In genomic region chrX:8096787-8097242, GRCm38 (mm10) we compare ENCODE assay signal across 8 mouse cellular contexts. TPM values are rescaled to one million over a fixed set of nuclear protein-coding genes. Genes with fewer than 3 reads are reported as not detected.
DNase-seq lines count a peak whose midpoint lies in the region; ATAC-seq and TF ChIP-seq lines count a peak whose summit lies in the region.

No protein-coding gene starts in this region.

- H3K27me3 ChIP-seq in forebrain, embryonic 15.5 days: no peaks in the 10 kb centered on the region

- in situ Hi-C loops in ES-E14 (cut with MboI; ENCODE audit: low sequenced_read_pairs in 2 of 2, unreplicated experiment in 2 of 2): no loop called here

- no peaks in the 10 kb centered on the region for H3K36me3 ChIP-seq in ES-E14 (ENCODE audit: control insufficient read depth, insufficient read depth, low read length, poor library complexity, severe bottlenecking)
- no peaks in the 10 kb centered on the region for H3K36me3 ChIP-seq in forebrain, embryonic 15.5 days

- ATAC-seq in forebrain, embryonic 15.5 days (replicated peaks): peak; percentile 92
- ATAC-seq in neutrophil, adult 5-6 weeks (ENCODE audit: extremely low read depth, insufficient number of reproducible peaks, low FRiP score, poor library complexity, severe bottlenecking): peak; percentile 99

- no peak for TF ChIP-seq CTCF in lung, adult 2 months (IDR thresholded peaks at IDR 0.05; ENCODE audit: insufficient read depth, low read length)

- whole genome bisulfite sequencing in forebrain, embryonic 15.5 days: 16% methylated on average over 18 of the region's 19 CpGs
- 26% methylated on average over 19 of the region's 19 CpGs for WGBS in lung, adult 2 months

- peak overlapping the region; percentile 56 to 82 for H3K4me3 ChIP-seq in ES-E14 (ENCODE audit: insufficient read depth in 1 of 2, low read depth in 1 of 2, low read length in 2 of 2, poor library complexity in 1 of 2, severe bottlenecking in 1 of 2)
- peak overlapping the region; percentile 32 for H3K4me3 ChIP-seq in forebrain, embryonic 15.5 days
- H3K4me3 ChIP-seq in lung, adult 2 months (replicated peaks; ENCODE audit: extremely low read depth, low read depth, low read length): peak overlapping the region; percentile 60

- peak overlapping the region; percentile 80 for H3K9ac ChIP-seq in ES-E14 (ENCODE audit: insufficient read depth, low read depth, low read length, poor library complexity, severe bottlenecking)
- H3K9ac ChIP-seq in forebrain, embryonic 15.5 days (replicated peaks): 0 out of 2 replicates have a peak overlapping the region, but pooled peaks have one; percentile 15

- peak overlapping the region; percentile 33 for H3K4me2 ChIP-seq in forebrain, embryonic 15.5 days (replicated peaks)

- no peak; the same call in 1 of the 2 replicates for TF ChIP-seq POLR2A in lung, adult 2 months (IDR thresholded peaks at IDR 0.05; ENCODE audit: borderline replicate concordance, extremely low read depth, low read depth, low read length)

- peak overlapping the region; percentile 84 for H3K27ac ChIP-seq in ES-E14 (ENCODE audit: insufficient read depth, low read depth, low read length, poor library complexity, severe bottlenecking)
- peak overlapping the region; percentile 63 for H3K27ac ChIP-seq in forebrain, embryonic 15.5 days (replicated peaks)

- intact Hi-C loops in heart, postnatal 25 days (cut with DNase I): no loop called here

- H3K9me3 ChIP-seq in ES-E14 (ENCODE audit: control insufficient read depth, insufficient read depth, low read depth, low read length): no peaks in the 10 kb centered on the region
- no peaks in the 10 kb centered on the region for H3K9me3 ChIP-seq in forebrain, embryonic 15.5 days

- no peaks in the 10 kb centered on the region; a peak in 1 of 4 replicates for H3K4me1 ChIP-seq in ES-E14 (ENCODE audit: control insufficient read depth in 2 of 2, insufficient read depth in 2 of 2, low read length in 2 of 2, poor library complexity in 1 of 2)
- peaks cover 5% of the 10 kb centered on the region for H3K4me1 ChIP-seq in forebrain, embryonic 15.5 days
- H3K4me1 ChIP-seq in lung, adult 2 months (ENCODE audit: control insufficient read depth, insufficient read depth, low read length): no peaks in the 10 kb centered on the region

- DNase-seq in ES-E14 (ENCODE audit: low read depth, low spot score): peak; percentile 80
- peak; percentile 99 for DNase-seq in cerebellum, adult 11-12 months
- peak; percentile 93 for DNase-seq in heart, postnatal 25 days (ENCODE audit: low spot score)
- DNase-seq in layer of hippocampus, adult 18-20 months (ENCODE audit: low spot score in 2 of 2): peak; percentile 93 to 97
- DNase-seq in lung, adult 2 months: peak; percentile 88
- peak; percentile 90 to 95 for DNase-seq in thymus, adult 18-20 months

TF ChIP-seq in ES-E14, 5 proteins besides CTCF, POLR2A, EP300 and RAD21:
- TF ChIP-seq HCFC1 (IDR thresholded peaks at IDR 0.05; ENCODE audit: borderline replicate concordance, insufficient read depth, low read length) (no peak), CHD2 (IDR thresholded peaks at IDR 0.05; ENCODE audit: low read depth, low read length) (no peak), ZNF384 (IDR thresholded peaks at IDR 0.05; ENCODE audit: low read depth, low read length) (no peak), ZC3H11A (IDR thresholded peaks at IDR 0.05; ENCODE audit: borderline replicate concordance, low read depth, low read length) (no peak), MAFK (IDR thresholded peaks at IDR 0.05; ENCODE audit: insufficient read depth, low read depth, low read length) (no peak)
TF ChIP-seq in ES-E14: peak in this region for 0.

RNA-seq across cellular contexts. Expression of gene Was, which starts 6.5 kb away (rescaled TPM):
- 2.0 and 3.5 TPM in 2 replicates for total RNA-seq in ES-E14 (2012; rRNA removed)
- 0.09 TPM in 1 of 2 replicates, not detected in the other for polyA plus RNA-seq in forebrain, embryonic 15.5 days (2015; fragmentation: Nextera tagmentation; extraction: Ambion mirVana)
- total RNA-seq in heart, postnatal 25 days (2021): 1 to 10 TPM; 1.8 to 2.3 TPM
- total RNA-seq in layer of hippocampus, adult 18-20 months (2021): 1 to 10 TPM; 1.4 to 1.6 TPM
- 9.4 and 9.7 TPM in 2 replicates for polyA plus RNA-seq in lung, adult 2 months (2012; rRNA removed)
- 179 and 193 TPM in 2 replicates for total RNA-seq in neutrophil, adult 5-6 weeks (2017)

RNA-seq across cellular contexts. Expression of gene Suv39h1, which starts 22.3 kb away (rescaled TPM):
- total RNA-seq in ES-E14 (2012; rRNA removed): 26.9 and 42.6 TPM in 2 replicates
- 50.2 and 50.9 TPM in 2 replicates for polyA plus RNA-seq in forebrain, embryonic 15.5 days (2015; fragmentation: Nextera tagmentation; extraction: Ambion mirVana)
- 1 to 10 TPM; 4.1 to 5.0 TPM for total RNA-seq in heart, postnatal 25 days (2021)
- total RNA-seq in layer of hippocampus, adult 18-20 months (2021): 10 to 100 TPM; 20.3 to 24.9 TPM
- 9.0 and 10.6 TPM in 2 replicates for polyA plus RNA-seq in lung, adult 2 months (2012; rRNA removed)
- total RNA-seq in neutrophil, adult 5-6 weeks (2017): 19.5 and 22.6 TPM in 2 replicates

RNA-seq across cellular contexts. Expression of gene Wdr13, which starts 35.9 kb away (rescaled TPM):
- total RNA-seq in ES-E14 (2012; rRNA removed): 17.1 and 25.7 TPM in 2 replicates
- polyA plus RNA-seq in forebrain, embryonic 15.5 days (2015; fragmentation: Nextera tagmentation; extraction: Ambion mirVana): 52.0 and 53.0 TPM in 2 replicates
- 10 to 100 TPM; 43.6 to 46.6 TPM for total RNA-seq in heart, postnatal 25 days (2021)
- 100 to 1,000 TPM; 205 to 211 TPM for total RNA-seq in layer of hippocampus, adult 18-20 months (2021)
- 137 and 139 TPM in 2 replicates for polyA plus RNA-seq in lung, adult 2 months (2012; rRNA removed)
- 55.2 and 56.3 TPM in 2 replicates for total RNA-seq in neutrophil, adult 5-6 weeks (2017)

RNA-seq across cellular contexts. Expression of gene Rbm3, which starts 48.9 kb away (rescaled TPM):
- total RNA-seq in ES-E14 (2012; rRNA removed): 312 and 423 TPM in 2 replicates
- polyA plus RNA-seq in forebrain, embryonic 15.5 days (2015; fragmentation: Nextera tagmentation; extraction: Ambion mirVana): 381 and 393 TPM in 2 replicates
- total RNA-seq in heart, postnatal 25 days (2021): 10 to 100 TPM; 58.8 to 85.0 TPM
- total RNA-seq in layer of hippocampus, adult 18-20 months (2021): 100 to 1,000 TPM in 1 of 2 experiments, 10 to 100 TPM in 1; 77.0 to 135 TPM
- 60.2 and 92.3 TPM in 2 replicates for polyA plus RNA-seq in lung, adult 2 months (2012; rRNA removed)
- total RNA-seq in neutrophil, adult 5-6 weeks (2017): 390 and 446 TPM in 2 replicates

Comparison
In these comparisons a context has a peak if more than half of its experiments do, and no peak if none do; other contexts are left out.
1. Peak in every context shown above with its lines: DNase-seq, ATAC-seq, H3K4me3 ChIP-seq and H3K27ac ChIP-seq.
2. RNA of gene Was, which starts 6.5 kb away (total RNA-seq): 179 to 193 TPM in neutrophil, adult 5-6 weeks; 2.0 to 3.5 TPM in ES-E14, 1.8 to 2.3 TPM in heart, postnatal 25 days and 1.4 to 1.6 TPM in layer of hippocampus, adult 18-20 months; every median in the first group is over 10 times any median in the second.